Mouse (Mus musculus): ENCODE results near the gene Prss16.

Gene Prss16

DNA sequence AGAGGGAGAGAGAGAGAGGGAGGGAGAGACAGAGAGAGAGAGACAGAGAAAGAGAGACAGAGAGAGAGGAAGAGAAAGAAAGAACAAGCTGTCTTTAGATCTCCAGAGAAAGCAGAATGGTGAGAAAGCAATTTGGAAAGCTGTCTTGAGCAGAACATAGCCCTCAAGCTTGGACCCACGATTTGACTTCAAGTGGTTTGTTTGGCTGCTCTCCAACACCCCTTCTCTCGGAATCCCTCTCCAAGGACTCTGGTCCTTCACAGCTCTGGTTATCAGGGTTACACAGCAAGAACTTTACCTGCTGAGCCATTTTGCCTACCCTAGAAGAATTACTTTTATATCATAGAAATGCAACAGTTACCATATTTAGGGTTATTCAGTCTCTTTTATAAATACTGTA, 39.7 kb downstream of the Prss16 start:
- no peak for DNase-seq

DNA sequence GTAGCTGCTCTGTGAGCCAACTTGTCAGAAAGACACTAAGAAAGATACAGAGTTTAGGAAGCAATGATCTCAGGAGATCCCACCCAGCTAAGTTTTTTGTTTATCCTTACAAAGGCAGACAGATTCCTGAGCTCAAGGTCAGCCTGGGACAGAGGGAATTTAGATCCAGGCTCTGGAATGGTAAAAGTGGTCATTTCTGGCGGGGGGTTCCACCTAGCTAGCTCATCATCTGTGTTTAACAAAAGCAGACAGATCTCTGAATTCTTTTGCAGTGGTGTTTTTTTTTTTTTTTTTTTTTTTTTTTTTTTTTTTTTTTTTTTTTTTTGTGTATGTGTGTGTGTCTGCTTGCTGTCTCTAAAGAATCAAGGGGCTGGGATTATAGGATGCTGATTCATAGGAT, 40.3 kb downstream of the Prss16 start:
- no peak for DNase-seq
